Mouse (Mus musculus): ENCODE data around the gene Yif1b.

DNA sequence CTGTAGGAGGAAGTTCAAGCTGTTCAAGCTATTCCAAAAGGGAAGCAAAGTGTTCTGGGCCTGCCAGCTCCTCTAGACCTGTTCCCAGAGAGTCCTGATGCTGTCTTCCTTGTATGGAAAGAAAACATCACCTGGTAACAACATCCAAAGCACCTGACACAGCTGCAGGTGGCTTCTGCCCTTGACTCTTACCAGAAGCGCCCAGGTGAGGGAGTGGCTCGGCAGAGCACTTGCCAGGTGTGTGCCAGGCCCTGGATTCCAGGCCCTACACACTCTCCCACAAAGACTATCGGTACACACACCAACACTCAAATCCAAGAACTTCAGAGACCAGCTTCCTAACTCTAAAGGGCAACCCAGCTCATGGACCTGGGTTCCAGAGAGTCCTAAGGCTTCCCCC is 25.7 kb downstream of the Yif1b start:
- TF ChIP-seq CTCF (IDR thresholded peaks at IDR 0.05; ENCODE audit: low read depth) (no peak), EP300 (IDR thresholded peaks at IDR 0.05; ENCODE audit: low read depth) (no peak)

Data from liver, embryonic 14.5 days (tissue).